Mouse (Mus musculus) heart, postnatal 14 days (tissue): Measurements from ENCODE around the gene Tbc1d14. TPM values are rescaled to one million over a fixed set of nuclear protein-coding genes. Genes with fewer than 3 reads are reported as not detected.
A peak's percentile ranks its signal among the peaks of the same experiment; 100 is the strongest.

Source experiments
- DNase-seq, 2 experiments: peaks; one replicate each; pipeline ENCODE4 v3.0.0; 2021 to 2022
- intact Hi-C: fragments of 180-260 bp; cut with DNase I; formaldehyde crosslinking; loops from one replicate; pipeline ENCODE4 v1.15.1; 2025
- total RNA-seq, 2 experiments: library from RNA; stranded (reverse); gene quantifications; 2 replicates each; pipeline ENCODE4 v1.2.3; 2021

Gene Tbc1d14
- total RNA-seq, 2 experiments from 2014 or later: 14.5 to 17.0 TPM

GRCm38 (mm10) chr5:36558526-36558925, 34.5 kb downstream of the Tbc1d14 start:
- intact Hi-C loops: no loop called here

GRCm38 (mm10) chr5:36557584-36558308, 35.3 kb downstream of the Tbc1d14 start:
- no peak for DNase-seq
- intact Hi-C loops: no loop called here

More at GRCm38 (mm10) chr5:36558526-36558925, 34.5 kb downstream of the Tbc1d14 start:
- no peak for DNase-seq

GRCm38 (mm10) chr5:36556906-36557305, 36.2 kb downstream of the Tbc1d14 start:
- no peak for DNase-seq
- intact Hi-C loops: no loop called here

GRCm38 (mm10) chr5:36556289-36556688, 36.8 kb downstream of the Tbc1d14 start:
- intact Hi-C loops: no loop called here
- no peak for DNase-seq

- intact Hi-C loops: no loop called here
Measured at GRCm38 (mm10) chr5:36554496-36554895, 38.6 kb downstream of the Tbc1d14 start.

GRCm38 (mm10) chr5:36553886-36554285, 39.2 kb downstream of the Tbc1d14 start:
- no peak for DNase-seq
- intact Hi-C loops: no loop called here

More at GRCm38 (mm10) chr5:36554496-36554895, 38.6 kb downstream of the Tbc1d14 start:
- no peak for DNase-seq

GRCm38 (mm10) chr5:36553056-36553606, 39.9 kb downstream of the Tbc1d14 start:
- intact Hi-C loops: no loop called here
- DNase-seq: no peak

- DNase-seq: no peak
- intact Hi-C loops: no loop called here
Measured at GRCm38 (mm10) chr5:36552391-36552790, 40.7 kb downstream of the Tbc1d14 start.

GRCm38 (mm10) chr5:36549243-36549642, 43.8 kb downstream of the Tbc1d14 start:
- intact Hi-C loops: no loop called here

GRCm38 (mm10) chr5:36544765-36545164, 48.3 kb downstream of the Tbc1d14 start:
- intact Hi-C loops: no loop called here
- DNase-seq: no peak

More at GRCm38 (mm10) chr5:36549243-36549642, 43.8 kb downstream of the Tbc1d14 start:
- DNase-seq: no peak

GRCm38 (mm10) chr5:36540928-36541327, 52.1 kb downstream of the Tbc1d14 start:
- intact Hi-C loops: no loop called here
- DNase-seq: no peak

- intact Hi-C loops: loop anchor here (5.0 kb wide), 1 partner anchor 76 kb away; the partner anchor contains the start of gene Grpel1
- peak; percentile 70 to 72 for DNase-seq
Measured at GRCm38 (mm10) chr5:36538576-36539187, 54.4 kb downstream of the Tbc1d14 start.

- intact Hi-C loops: loop anchor here (5.0 kb wide), 1 partner anchor 74 kb away; the partner anchor contains the start of gene Grpel1
- DNase-seq: no peak
Measured at GRCm38 (mm10) chr5:36536424-36536823, 56.7 kb downstream of the Tbc1d14 start.

- no peak for DNase-seq
- intact Hi-C loops: loop anchor here (5.0 kb wide), 1 partner anchor 73 kb away; the partner anchor contains the start of gene Grpel1
Measured at GRCm38 (mm10) chr5:36535438-36536176, 57.5 kb downstream of the Tbc1d14 start.

GRCm38 (mm10) chr5:36534455-36535030, 58.5 kb downstream of the Tbc1d14 start:
- DNase-seq: no peak
- intact Hi-C loops: loop anchor here (5.0 kb wide), 1 partner anchor 72 kb away; the partner anchor contains the start of gene Grpel1

- intact Hi-C loops: loop anchor here (2.0 kb wide), 1 partner anchor 51 kb away; no protein-coding TSS in a partner anchor
- peak; percentile 95 to 96 for DNase-seq
Measured at GRCm38 (mm10) chr5:36530129-36530751, 62.8 kb downstream of the Tbc1d14 start.

GRCm38 (mm10) chr5:36529698-36530097, 63.4 kb downstream of the Tbc1d14 start:
- intact Hi-C loops: loop anchor here (2.0 kb wide), 1 partner anchor 51 kb away; no protein-coding TSS in a partner anchor
- no peak for DNase-seq

- intact Hi-C loops: loop anchor here (1.0 kb wide), 1 partner anchor 213 kb away; no protein-coding TSS in a partner anchor
Measured at GRCm38 (mm10) chr5:36526921-36527320, 66.2 kb downstream of the Tbc1d14 start.

GRCm38 (mm10) chr5:36526274-36526673, 66.8 kb downstream of the Tbc1d14 start:
- intact Hi-C loops: no loop called here
- DNase-seq: peak; percentile 16 to 23

More at GRCm38 (mm10) chr5:36526921-36527320, 66.2 kb downstream of the Tbc1d14 start:
- no peak for DNase-seq
